Mouse (Mus musculus): ENCODE measurements at regions not wholly inside any gene's neighbourhood (a gene's known extent, or its start where the extent isn't known, plus 50 kb on each side); places are given as distances from the start of the nearest gene placed in this dataset.
"Not testable (repeated sequence)": the region's sequence is repeated elsewhere in the genome, so short reads cannot be mapped to it uniquely, and the experiment has no call there.

GRCm38 (mm10) chr17:42956588-42956987, 59.8 kb upstream of the Tnfrsf21 start:
- DNase-seq (ENCODE audit: low spot score in 2 of 2) = no peak

DNA sequence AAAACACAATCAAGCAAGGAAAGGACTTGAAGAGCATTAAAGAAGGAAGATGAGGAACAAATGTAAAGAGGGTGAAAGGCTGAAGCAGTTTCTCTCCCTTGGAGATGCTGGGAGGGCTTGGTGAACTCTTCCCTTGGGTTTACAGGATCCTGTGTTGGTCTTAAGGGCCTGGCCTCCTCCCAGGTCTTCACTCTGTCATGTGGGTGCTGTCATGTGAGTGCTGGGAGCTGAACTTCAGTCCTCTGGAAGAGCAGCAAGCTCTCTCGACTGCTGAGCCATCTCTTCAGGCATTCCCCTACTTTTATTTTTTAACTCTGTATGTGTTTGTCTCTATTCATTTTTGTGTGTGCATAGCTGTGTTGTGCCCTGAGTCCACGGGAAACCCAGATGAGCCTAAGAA, 61.6 kb upstream of the Tnfrsf21 start:
- no peak for DNase-seq (ENCODE audit: low spot score in 2 of 2)

GRCm38 (mm10) chr17:42944453-42944852, 68.0 kb upstream of the Cd2ap start:
- no peak for DNase-seq (ENCODE audit: low spot score in 2 of 2)

DNA sequence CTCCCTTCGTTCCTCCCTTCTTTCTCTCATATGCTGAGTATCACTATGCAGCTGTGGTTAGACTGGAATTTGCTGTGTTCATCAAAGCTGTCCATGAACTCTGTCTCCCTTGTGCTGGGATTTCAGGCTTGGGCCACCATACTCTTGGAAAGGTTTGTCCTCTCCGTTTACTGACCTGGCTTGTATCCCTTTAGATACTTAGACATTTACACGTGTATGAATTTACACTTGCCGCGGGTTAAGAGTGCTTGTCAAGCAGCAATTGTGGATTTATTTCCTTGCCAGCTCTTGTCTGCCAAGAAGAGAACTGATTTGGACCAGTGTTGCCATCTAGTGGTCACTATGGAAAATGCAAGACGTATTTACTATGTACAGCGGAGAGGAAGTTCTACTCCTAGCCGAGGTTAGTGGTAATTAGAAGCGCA, 66.8 kb upstream of the Cd2ap start:
- peak; percentile 23 to 65 for DNase-seq (ENCODE audit: low spot score in 2 of 2)

DNA sequence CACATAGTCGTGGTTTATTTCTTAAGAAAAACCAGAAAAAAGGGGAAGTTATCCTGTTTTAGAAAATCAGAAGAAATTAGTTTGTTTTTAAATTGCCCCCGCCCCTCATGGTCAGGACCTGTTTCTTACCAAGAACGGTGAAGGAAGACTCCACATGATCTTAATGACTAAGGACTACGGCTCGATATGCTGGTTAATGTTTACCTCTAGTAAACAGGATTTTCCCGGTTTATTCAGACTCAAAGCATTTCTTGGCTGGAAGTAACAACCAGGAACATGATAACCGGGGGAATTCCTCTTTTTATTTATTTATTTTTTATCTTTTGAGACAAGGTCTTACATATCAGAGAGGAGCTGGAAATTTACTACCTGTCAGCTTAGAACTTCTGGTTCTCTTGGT, 63.0 kb upstream of the Cd2ap start:
- DNase-seq (ENCODE audit: low spot score in 2 of 2) = no peak

- DNase-seq (ENCODE audit: low spot score in 2 of 2) = no peak
Measured at GRCm38 (mm10) chr17:42938579-42938978, 62.1 kb upstream of the Cd2ap start.

- not testable (repeated sequence) for DNase-seq (ENCODE audit: low spot score in 2 of 2)
Measured at GRCm38 (mm10) chr17:42937480-42937879, 61.0 kb upstream of the Cd2ap start.

GRCm38 (mm10) chr17:42934068-42934467, 57.6 kb upstream of the Cd2ap start:
- DNase-seq (ENCODE audit: low spot score in 2 of 2) = no peak

DNA sequence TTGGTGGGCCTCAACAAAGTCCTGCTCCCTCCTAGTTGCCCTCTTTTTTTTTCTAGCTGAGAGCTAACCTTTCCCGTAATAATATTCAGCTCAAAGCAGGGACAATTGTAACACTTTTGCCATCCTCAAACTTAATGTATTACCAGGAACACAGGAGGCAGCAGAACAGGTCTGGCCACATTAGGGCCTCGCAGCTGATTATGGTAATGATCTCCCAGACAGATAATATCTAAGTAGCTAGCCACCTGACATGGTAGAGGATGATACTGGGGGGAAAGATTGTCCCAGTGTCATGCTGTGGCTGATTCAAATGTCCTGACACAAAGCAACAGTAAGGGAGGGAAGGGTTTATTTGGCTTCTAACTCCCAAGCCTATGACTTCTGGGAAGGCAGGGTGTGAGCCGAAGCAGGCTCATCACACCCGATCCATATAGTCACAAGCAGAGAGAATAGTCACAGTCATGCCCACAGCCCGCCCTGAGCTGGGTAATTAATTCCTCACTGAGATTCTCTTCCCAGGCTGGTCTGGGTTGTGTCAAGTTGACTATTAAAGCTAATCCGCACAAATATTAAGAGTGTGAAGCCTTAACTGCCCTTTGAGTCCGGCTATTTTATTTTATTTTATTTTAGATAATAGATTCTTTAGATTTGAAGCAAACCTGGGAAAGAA, 57.0 kb upstream of the Cd2ap start:
- DNase-seq (ENCODE audit: low spot score in 2 of 2) = no peak

DNA sequence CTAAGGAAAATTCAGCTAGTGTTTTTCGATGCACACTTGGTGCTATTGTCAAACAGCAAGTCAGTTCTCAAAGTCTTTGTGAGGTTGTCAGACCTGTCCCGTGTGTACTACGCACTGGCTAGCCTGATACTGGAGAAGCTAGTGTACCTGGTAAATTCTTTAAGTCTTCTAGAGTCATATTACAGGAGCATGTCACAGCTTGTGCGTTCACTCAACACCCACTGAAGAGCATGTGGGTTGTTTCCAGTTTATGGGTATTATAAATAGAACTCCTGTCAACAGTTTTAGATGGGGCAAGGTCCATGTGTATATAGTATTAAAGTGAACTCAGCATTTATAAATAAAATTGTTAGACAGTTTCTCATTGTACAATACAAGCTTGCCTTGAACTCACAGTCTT, 50.9 kb upstream of the Cd2ap start:
- no peak for DNase-seq (ENCODE audit: low spot score in 2 of 2)

Measured in natural killer cell, adult 2 months (primary cell).